Mouse (Mus musculus) C2C12 (cell line): Measurements from ENCODE around the gene Sema3f. TPM values are rescaled to one million over a fixed set of nuclear protein-coding genes. Genes with fewer than 3 reads are reported as not detected.

Experiments
- H3K27me3 ChIP-seq: one replicate; pipeline ENCODE4 v1.6.1; 2011; ENCODE audit not compliant: control insufficient read depth, insufficient read depth, insufficient read length
- H3K36me3 ChIP-seq: one replicate; pipeline ENCODE4 v1.6.1; 2011; ENCODE audit not compliant: control insufficient read depth, insufficient read depth
- H3K4me3 ChIP-seq: one replicate; pipeline ENCODE4 v1.5.1; 2011; ENCODE audit warnings: mild to moderate bottlenecking, control low read depth; ENCODE audit not compliant: poor library complexity, insufficient read depth, severe bottlenecking
- H3K79me2 ChIP-seq: one replicate; pipeline ENCODE4 v1.6.1; 2011; ENCODE audit not compliant: control insufficient read depth, insufficient read depth
- H3K79me3 ChIP-seq: one replicate; pipeline ENCODE4 v1.6.1; 2011; ENCODE audit warnings: low read depth, control low read depth
- H3ac ChIP-seq: one replicate; pipeline ENCODE3; 2011; ENCODE audit warnings: low read depth; ENCODE audit not compliant: control insufficient read depth, insufficient read length
- CEBPB ChIP-seq: IDR thresholded peaks from one replicate; pipeline ENCODE4 v1.6.1; 2011; ENCODE audit warnings: low read depth, mild to moderate bottlenecking, control low read depth, moderate library complexity
- CTCF ChIP-seq: IDR thresholded peaks from one replicate; pipeline ENCODE4 v1.5.1; 2011; ENCODE audit not compliant: control insufficient read depth, insufficient read depth, insufficient read length
- FOSL1 ChIP-seq: IDR thresholded peaks from one replicate; pipeline ENCODE4 v1.8.0; 2011; ENCODE audit warnings: mild to moderate bottlenecking, low read length; ENCODE audit not compliant: poor library complexity, insufficient read depth, severe bottlenecking
- MAX ChIP-seq: IDR thresholded peaks from one replicate; pipeline ENCODE4 v1.6.1; 2011; ENCODE audit warnings: mild to moderate bottlenecking, control low read depth
- MYOD1 ChIP-seq: IDR thresholded peaks from one replicate; pipeline ENCODE4 v1.6.1; 2011; ENCODE audit warnings: low read depth; ENCODE audit not compliant: control insufficient read depth, insufficient read length
- MYOG ChIP-seq: IDR thresholded peaks from one replicate; pipeline ENCODE4 v1.6.1; 2011; ENCODE audit not compliant: control insufficient read depth, insufficient read length; ENCODE audit errors: extremely low read depth
- USF1 ChIP-seq: IDR thresholded peaks from one replicate; pipeline ENCODE4 v1.6.1; 2011; ENCODE audit warnings: low read depth, mild to moderate bottlenecking, control low read depth, moderate library complexity
- polyA plus RNA-seq: library from polyadenylated mRNA; unstranded; fragments of >200 nt; fragmentation: generic; extraction: Trizol; gene quantifications from one replicate; pipeline ENCODE4 v1.2.1, GENCODE M21; 2012; ENCODE audit warnings: missing spikeins

Sema3f gene
- polyA plus RNA-seq, 1 experiment, result 0.36 TPM

GRCm38 (mm10) chr9:107659551-107659950, 50.7 kb downstream of the Sema3f start:
- H3ac ChIP-seq, result no peak overlapping the region

DNA sequence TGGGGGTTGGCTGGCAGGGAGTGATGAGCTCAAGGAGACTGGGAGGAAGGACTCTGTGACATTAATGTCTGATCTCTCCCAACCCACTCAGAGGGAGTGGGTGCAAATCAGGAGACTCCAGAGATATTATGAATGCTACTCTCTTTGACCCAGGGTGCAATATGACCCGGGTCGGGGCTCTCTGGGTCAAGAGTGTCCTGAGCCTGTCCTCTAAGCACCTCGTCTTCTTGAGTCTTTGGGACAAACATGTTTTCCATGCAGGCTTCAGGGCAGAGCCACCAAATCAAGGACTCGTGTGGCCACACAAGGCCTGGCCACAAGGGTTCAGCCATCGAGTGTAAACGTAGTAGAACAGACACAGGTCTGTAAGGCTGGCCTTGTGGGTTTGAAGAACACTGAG, 52.2 kb downstream of the Sema3f start:
- no peaks in the 10 kb centered on the region for H3K79me3 ChIP-seq
- H3K36me3 ChIP-seq, result no peaks in the 10 kb centered on the region
- no peaks in the 10 kb centered on the region for H3K79me2 ChIP-seq
- H3K27me3 ChIP-seq, result peaks cover 62% of the 10 kb centered on the region
- TF ChIP-seq USF1, result no peak
- TF ChIP-seq FOSL1, result no peak
- no peak for TF ChIP-seq MYOD1
- no peak for TF ChIP-seq MAX
- TF ChIP-seq CTCF, result no peak
- TF ChIP-seq MYOG, result no peak
- no peak overlapping the region for H3ac ChIP-seq
- H3K4me3 ChIP-seq, result no peak overlapping the region

More at GRCm38 (mm10) chr9:107659551-107659950, 50.7 kb downstream of the Sema3f start:
- no peaks in the 10 kb centered on the region for H3K36me3 ChIP-seq
- peaks cover 75% of the 10 kb centered on the region for H3K27me3 ChIP-seq
- H3K4me3 ChIP-seq, result no peak overlapping the region
- H3K79me3 ChIP-seq, result no peaks in the 10 kb centered on the region
- no peaks in the 10 kb centered on the region for H3K79me2 ChIP-seq
- TF ChIP-seq CTCF (no peak), FOSL1 (no peak), MAX (no peak)

DNA sequence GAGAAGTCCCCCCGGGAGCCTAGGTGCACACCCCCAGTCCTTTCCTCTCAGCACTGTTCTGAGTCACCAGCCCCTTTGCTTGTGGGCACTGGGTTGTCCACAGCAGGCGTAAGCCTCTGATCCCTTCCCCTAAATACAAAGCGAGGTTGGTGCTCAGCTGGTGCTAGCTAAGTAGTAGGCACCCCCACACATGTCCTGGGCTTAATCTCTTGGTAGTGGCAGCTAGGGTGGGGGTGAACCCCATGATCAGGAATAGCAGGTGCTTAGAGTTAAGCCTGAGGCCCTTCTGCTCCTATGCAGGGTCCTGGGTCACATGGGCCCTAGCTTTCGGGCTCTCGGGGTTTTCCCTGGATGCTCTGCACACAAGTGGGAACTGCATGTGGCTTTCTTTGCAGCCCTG, 53.1 kb downstream of the Sema3f start:
- Histone ChIP-seq H3K36me3 (no peaks in the 10 kb centered on the region), H3ac (no peak overlapping the region), H3K79me3 (no peaks in the 10 kb centered on the region), H3K4me3 (no peak overlapping the region), H3K79me2 (no peaks in the 10 kb centered on the region), H3K27me3 (peaks cover 54% of the 10 kb centered on the region)
- TF ChIP-seq MYOD1, result no peak
- TF ChIP-seq MYOG, result no peak
- TF ChIP-seq MAX, result no peak

DNA sequence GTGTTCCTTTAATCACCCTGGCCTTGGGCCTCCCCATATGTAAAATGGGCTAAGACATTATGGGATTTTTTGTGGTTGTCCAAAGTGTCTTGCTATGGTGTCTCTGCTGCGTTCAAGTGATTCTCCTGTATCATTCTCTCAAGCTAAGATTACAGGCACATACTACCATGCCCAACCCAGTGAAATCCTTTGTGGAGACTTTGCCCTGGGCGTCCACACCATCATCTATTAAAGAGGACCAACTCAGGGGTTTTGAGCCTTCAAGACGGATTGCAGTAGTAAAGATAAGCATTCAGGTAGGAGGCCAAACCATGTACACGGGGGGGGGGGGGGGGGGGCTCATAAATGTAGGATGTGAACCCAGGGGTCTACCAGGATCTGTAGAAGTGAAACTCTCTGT, 55.7 kb downstream of the Sema3f start:
- Histone ChIP-seq H3K79me3 (no peaks in the 10 kb centered on the region), H3ac (no peak overlapping the region), H3K79me2 (no peaks in the 10 kb centered on the region), H3K36me3 (no peaks in the 10 kb centered on the region), H3K27me3 (peaks cover 43% of the 10 kb centered on the region), H3K4me3 (no peak overlapping the region)
- no peak for TF ChIP-seq USF1
- no peak for TF ChIP-seq FOSL1
- TF ChIP-seq MAX, result no peak
- no peak for TF ChIP-seq MYOG

- H3K36me3 ChIP-seq, result no peaks in the 10 kb centered on the region
- H3ac ChIP-seq, result no peak overlapping the region
- TF ChIP-seq FOSL1 (no peak), USF1 (no peak), MAX (no peak), CTCF (no peak), CEBPB (no peak), MYOG (no peak), MYOD1 (no peak)
- no peaks in the 10 kb centered on the region for H3K79me3 ChIP-seq
- H3K79me2 ChIP-seq, result no peaks in the 10 kb centered on the region
- peaks cover 32% of the 10 kb centered on the region for H3K27me3 ChIP-seq
- H3K4me3 ChIP-seq, result no peak overlapping the region
Observed at GRCm38 (mm10) chr9:107653474-107653873, 56.8 kb downstream of the Sema3f start.

DNA sequence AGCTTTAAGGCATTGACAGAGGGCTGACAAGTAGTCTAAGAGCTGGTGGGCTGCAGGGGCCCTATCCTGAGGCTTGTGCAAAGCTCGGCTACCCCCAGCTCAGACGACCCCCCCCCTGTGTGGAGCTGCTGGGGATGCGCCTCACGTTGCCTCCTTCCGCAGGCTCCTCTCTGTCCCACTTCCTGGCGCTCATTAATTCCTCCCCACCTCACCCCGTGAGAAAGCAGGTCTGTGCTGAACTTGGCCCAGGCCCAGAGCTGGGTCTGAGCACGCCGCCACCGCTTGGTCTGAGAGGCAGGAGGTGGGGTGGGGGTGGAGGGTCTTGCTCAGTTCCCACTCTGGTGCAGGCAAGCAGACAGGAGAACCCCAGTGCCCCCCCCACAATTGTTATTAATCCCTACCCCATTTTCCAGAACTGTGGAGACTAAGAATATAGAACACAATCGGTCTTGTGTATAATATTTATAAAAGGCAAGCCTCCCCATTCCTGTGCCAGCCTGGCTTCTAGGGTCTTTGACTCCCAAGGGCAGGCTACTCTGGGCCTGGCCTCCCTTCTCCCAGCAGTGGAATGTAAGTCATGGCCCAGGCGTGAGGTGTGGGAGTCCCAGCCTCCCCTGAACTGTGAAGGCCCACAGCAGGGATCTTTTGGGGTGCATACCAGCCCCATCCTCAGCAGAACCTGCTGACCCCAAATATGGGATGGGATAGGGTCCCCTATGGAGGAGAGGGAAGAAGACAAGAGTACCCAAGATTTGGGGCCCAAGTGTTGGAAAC, 59.4 kb downstream of the Sema3f start:
- Histone ChIP-seq H3K36me3 (no peaks in the 10 kb centered on the region), H3ac (no peak overlapping the region), H3K27me3 (peaks cover 14% of the 10 kb centered on the region), H3K4me3 (no peak overlapping the region), H3K79me3 (no peaks in the 10 kb centered on the region), H3K79me2 (no peaks in the 10 kb centered on the region)
- TF ChIP-seq FOSL1 (no peak), CTCF (no peak), USF1 (no peak), MYOD1 (no peak), MYOG (no peak), MAX (no peak), CEBPB (no peak)
